Mouse (Mus musculus): ENCODE results near the gene Gm10837. TPM values are rescaled to one million over a fixed set of nuclear protein-coding genes. Genes with fewer than 3 reads are reported as not detected.

Gene Gm10837
- polyA plus RNA-seq, 1 experiment from 2014 or later: not detected

- Histone ChIP-seq H3K4me3 (ENCODE audit: low read length) (no peak overlapping the region), H3K27ac (ENCODE audit: low read length) (no peak overlapping the region), H3K27me3 (replicated peaks; ENCODE audit: control insufficient read depth, insufficient read depth, low read length) (peaks cover 28% of the 10 kb centered on the region), H3K4me2 (ENCODE audit: low read depth, low read length) (no peak overlapping the region), H3K9ac (ENCODE audit: low read depth, low read length) (no peak overlapping the region), H3K4me1 (ENCODE audit: control insufficient read depth, insufficient read depth, low read length) (no peaks in the 10 kb centered on the region), H3K9me3 (ENCODE audit: control insufficient read depth, low read length) (no peaks in the 10 kb centered on the region), H3K36me3 (ENCODE audit: control insufficient read depth, insufficient read depth, low read length) (no peaks in the 10 kb centered on the region)
- 71% methylated on average over 1 of the region's 1 CpGs for WGBS
- ATAC-seq: no peak
Measured at GRCm38 (mm10) chr14:122492015-122492414, 1.6 kb downstream of the Gm10837 start.

GRCm38 (mm10) chr14:122509058-122509457 is 18.7 kb downstream of the Gm10837 start:
- Histone ChIP-seq H3K4me1 (ENCODE audit: control insufficient read depth, insufficient read depth, low read length) (no peaks in the 10 kb centered on the region), H3K27ac (ENCODE audit: low read length) (no peak overlapping the region), H3K4me2 (ENCODE audit: low read depth, low read length) (no peak overlapping the region), H3K9ac (ENCODE audit: low read depth, low read length) (no peak overlapping the region), H3K9me3 (ENCODE audit: control insufficient read depth, low read length) (no peaks in the 10 kb centered on the region), H3K4me3 (ENCODE audit: low read length) (no peak overlapping the region), H3K36me3 (ENCODE audit: control insufficient read depth, insufficient read depth, low read length) (no peaks in the 10 kb centered on the region), H3K27me3 (replicated peaks; ENCODE audit: control insufficient read depth, insufficient read depth, low read length) (no peaks in the 10 kb centered on the region)
- WGBS: 19% methylated on average over 2 of the region's 2 CpGs
- no peak for ATAC-seq

- 56% methylated on average over 3 of the region's 3 CpGs for WGBS
- Histone ChIP-seq H3K9ac (ENCODE audit: low read depth, low read length) (no peak overlapping the region), H3K4me3 (ENCODE audit: low read length) (no peak overlapping the region)
Measured at GRCm38 (mm10) chr14:122511519-122511918, 21.1 kb downstream of the Gm10837 start.

DNA sequence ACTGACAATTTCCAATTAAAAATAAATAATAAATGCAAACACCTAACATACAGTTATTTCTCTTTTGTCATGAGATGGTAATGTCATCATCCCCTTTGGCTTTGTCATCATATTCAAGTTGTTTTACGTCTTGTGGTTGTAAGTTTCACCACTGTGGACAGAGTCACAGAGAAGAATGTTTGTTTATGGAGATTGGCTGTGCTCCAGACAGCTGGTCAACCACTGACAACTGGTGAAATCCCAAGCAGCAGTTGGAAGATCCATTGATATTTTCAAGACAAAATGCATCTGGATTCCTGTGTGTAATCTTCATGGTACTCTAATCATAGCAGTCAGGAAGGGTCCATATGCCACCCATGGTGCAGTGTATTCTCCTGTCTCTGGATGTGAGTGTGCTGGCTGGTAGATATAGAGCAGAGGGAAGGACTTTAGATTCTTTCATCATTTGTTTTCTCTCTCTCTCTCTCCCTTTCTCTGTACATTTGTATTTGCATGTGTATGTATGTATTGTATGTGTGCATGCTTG is 23.2 kb downstream of the Gm10837 start:
- WGBS: 40% methylated on average over 1 of the region's 1 CpGs
- Histone ChIP-seq H3K27me3 (replicated peaks; ENCODE audit: control insufficient read depth, insufficient read depth, low read length) (no peaks in the 10 kb centered on the region), H3K36me3 (ENCODE audit: control insufficient read depth, insufficient read depth, low read length) (no peaks in the 10 kb centered on the region), H3K9ac (ENCODE audit: low read depth, low read length) (no peak overlapping the region), H3K27ac (ENCODE audit: low read length) (no peak overlapping the region), H3K4me3 (ENCODE audit: low read length) (no peak overlapping the region), H3K4me2 (ENCODE audit: low read depth, low read length) (no peak overlapping the region), H3K4me1 (ENCODE audit: control insufficient read depth, insufficient read depth, low read length) (no peaks in the 10 kb centered on the region), H3K9me3 (ENCODE audit: control insufficient read depth, low read length) (no peaks in the 10 kb centered on the region)
- no peak for ATAC-seq

More at GRCm38 (mm10) chr14:122511519-122511918, 21.1 kb downstream of the Gm10837 start:
- H3K27me3 ChIP-seq (replicated peaks; ENCODE audit: control insufficient read depth, insufficient read depth, low read length): no peaks in the 10 kb centered on the region
- no peak for ATAC-seq
- H3K4me1 ChIP-seq (ENCODE audit: control insufficient read depth, insufficient read depth, low read length): no peaks in the 10 kb centered on the region
- H3K27ac ChIP-seq (ENCODE audit: low read length): no peak overlapping the region
- no peaks in the 10 kb centered on the region for H3K36me3 ChIP-seq (ENCODE audit: control insufficient read depth, insufficient read depth, low read length)
- no peaks in the 10 kb centered on the region for H3K9me3 ChIP-seq (ENCODE audit: control insufficient read depth, low read length)
- H3K4me2 ChIP-seq (ENCODE audit: low read depth, low read length): no peak overlapping the region

DNA sequence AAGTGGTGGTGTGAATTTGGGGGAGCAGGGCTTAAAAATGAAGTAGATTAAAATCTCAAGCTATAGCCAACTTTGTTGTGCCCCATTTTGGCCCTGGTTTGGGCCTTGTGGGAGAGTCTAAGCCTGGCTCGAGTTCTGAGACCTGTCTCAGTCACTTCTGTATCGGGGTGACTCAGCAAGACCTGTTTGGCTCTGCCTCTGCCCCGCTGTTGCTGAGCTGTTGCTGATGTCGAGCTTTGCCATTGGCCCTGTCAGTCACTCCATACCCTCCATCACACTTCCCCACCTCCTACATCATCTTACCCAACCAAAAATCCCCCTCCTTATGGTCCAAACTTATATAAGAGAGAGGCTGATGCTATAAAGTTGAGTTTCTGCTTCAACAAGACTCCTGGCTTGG is 38.1 kb downstream of the Gm10837 start:
- WGBS: 83% methylated on average over 4 of the region's 4 CpGs
- H3K27ac ChIP-seq (ENCODE audit: low read length): no peak overlapping the region
- H3K27me3 ChIP-seq (replicated peaks; ENCODE audit: control insufficient read depth, insufficient read depth, low read length): no peaks in the 10 kb centered on the region
- no peaks in the 10 kb centered on the region for H3K4me1 ChIP-seq (ENCODE audit: control insufficient read depth, insufficient read depth, low read length)
- no peak for ATAC-seq
- no peaks in the 10 kb centered on the region for H3K36me3 ChIP-seq (ENCODE audit: control insufficient read depth, insufficient read depth, low read length)
- H3K4me2 ChIP-seq (ENCODE audit: low read depth, low read length): no peak overlapping the region
- H3K9ac ChIP-seq (ENCODE audit: low read depth, low read length): no peak overlapping the region
- no peak overlapping the region for H3K4me3 ChIP-seq (ENCODE audit: low read length)
- no peaks in the 10 kb centered on the region for H3K9me3 ChIP-seq (ENCODE audit: control insufficient read depth, low read length)

- peak; percentile 100 for ATAC-seq
Measured at GRCm38 (mm10) chr14:122534017-122534924, 43.9 kb downstream of the Gm10837 start, which contains the start of gene Pcca. Gene Pcca, plus strand, starts transcription at chr14:122534324.

GRCm38 (mm10) chr14:122535986-122536385 is 45.6 kb downstream of the Gm10837 start:
- H3K27ac ChIP-seq (ENCODE audit: low read length): no peak overlapping the region
- no peaks in the 10 kb centered on the region for H3K9me3 ChIP-seq (ENCODE audit: control insufficient read depth, low read length)
- H3K4me1 ChIP-seq (ENCODE audit: control insufficient read depth, insufficient read depth, low read length): no peaks in the 10 kb centered on the region; the same call in 1 of the 2 replicates
- no peak overlapping the region for H3K4me3 ChIP-seq (ENCODE audit: low read length)
- H3K9ac ChIP-seq (ENCODE audit: low read depth, low read length): no peak overlapping the region
- no peaks in the 10 kb centered on the region for H3K36me3 ChIP-seq (ENCODE audit: control insufficient read depth, insufficient read depth, low read length)
- no peak overlapping the region for H3K4me2 ChIP-seq (ENCODE audit: low read depth, low read length)
- ATAC-seq: no peak
- 94% methylated on average over 1 of the region's 1 CpGs for WGBS
- no peaks in the 10 kb centered on the region for H3K27me3 ChIP-seq (replicated peaks; ENCODE audit: control insufficient read depth, insufficient read depth, low read length)

More at GRCm38 (mm10) chr14:122534017-122534924, 43.9 kb downstream of the Gm10837 start, which contains the start of gene Pcca:
- Histone ChIP-seq H3K9ac (ENCODE audit: low read depth, low read length) (peak within 1 kb of the TSS; percentile 77), H3K9me3 (ENCODE audit: control insufficient read depth, low read length) (no peaks in the 10 kb centered on the region), H3K27me3 (replicated peaks; ENCODE audit: control insufficient read depth, insufficient read depth, low read length) (no peaks in the 10 kb centered on the region), H3K4me2 (ENCODE audit: low read depth, low read length) (peak within 1 kb of the TSS; percentile 89), H3K27ac (ENCODE audit: low read length) (no peak within 1 kb of the TSS; the same call in 1 of the 2 replicates), H3K36me3 (ENCODE audit: control insufficient read depth, insufficient read depth, low read length) (no peaks in the 10 kb centered on the region), H3K4me1 (ENCODE audit: control insufficient read depth, insufficient read depth, low read length) (no peaks in the 10 kb centered on the region; the same call in 1 of the 2 replicates), H3K4me3 (ENCODE audit: low read length) (peak within 1 kb of the TSS; percentile 66)
- 3% methylated on average over 54 of the region's 54 CpGs for WGBS

Other genes with a start within 250 kb of the Gm10837 start
- gene Gm5089, start 39.5 kb upstream of the Gm10837 start, polyA plus RNA-seq (2015; fragmentation: Nextera tagmentation; extraction: Ambion mirVana): not detected in 2 replicates
- not detected in 2 replicates for gene Zic5, start 24.9 kb upstream of the Gm10837 start, polyA plus RNA-seq (2015; fragmentation: Nextera tagmentation; extraction: Ambion mirVana)
- gene Zic2, start 15.2 kb upstream of the Gm10837 start, polyA plus RNA-seq (2015; fragmentation: Nextera tagmentation; extraction: Ambion mirVana): not detected in 2 replicates
- gene Pcca, start 43.7 kb downstream of the Gm10837 start, polyA plus RNA-seq (2015; fragmentation: Nextera tagmentation; extraction: Ambion mirVana): 17.3 and 18.3 TPM in 2 replicates